Mouse (Mus musculus): ENCODE results near the gene Akna.

The Akna gene

DNA sequence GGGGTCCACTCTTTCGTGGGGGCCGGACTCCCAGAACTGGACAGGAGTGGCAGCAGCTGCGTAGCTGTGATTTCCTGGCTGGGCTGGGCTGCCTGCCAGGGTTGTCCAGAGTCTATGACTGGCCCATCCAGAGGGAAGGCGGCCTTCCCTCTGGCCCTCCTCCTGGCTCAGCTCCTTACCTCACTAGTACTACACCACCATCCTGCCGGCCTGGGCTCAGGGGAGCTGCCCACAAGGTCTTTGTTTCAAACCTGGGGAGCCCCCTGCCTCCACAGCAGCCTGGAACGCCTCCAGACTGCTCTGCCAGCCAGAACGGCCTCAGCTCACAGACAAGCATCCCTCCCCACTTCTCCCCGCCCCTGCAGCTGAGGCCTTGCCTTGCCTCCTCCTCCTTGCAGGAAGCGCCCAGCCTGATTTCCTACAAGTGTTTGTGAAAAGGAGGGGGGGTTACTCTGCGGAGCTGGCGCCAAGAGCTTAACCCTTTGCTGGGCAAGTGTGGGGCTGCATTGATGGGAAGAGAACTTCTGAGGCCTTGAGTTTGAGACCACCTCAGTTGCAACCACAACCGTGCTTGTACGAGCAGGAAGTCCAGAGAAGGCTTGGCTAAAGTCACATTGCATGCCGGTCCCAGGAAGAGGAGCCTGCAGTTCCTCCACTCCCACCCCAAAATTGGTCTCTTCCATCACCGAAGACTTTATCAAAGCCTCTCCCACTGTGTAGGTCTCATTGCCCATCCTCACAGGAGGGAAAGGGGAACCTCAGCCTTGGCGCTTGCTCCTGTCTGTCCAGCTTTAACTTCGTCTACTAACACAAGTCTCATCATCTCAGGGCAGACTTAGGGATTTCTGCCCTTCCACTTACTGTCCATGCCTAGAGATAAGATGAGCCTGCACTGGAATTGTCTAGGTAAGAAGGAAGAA, at the start of gene Akna:
Gene Akna, minus strand, starts transcription at position 315 of the 920 bp plus-strand sequence.
- in situ Hi-C loops (cut with MboI; ENCODE audit: unreplicated experiment in 2 of 2): loop anchor here in 1 of 2 experiments (10.0 kb wide), 1 partner anchor 452 kb away; no protein-coding TSS in a partner anchor

DNA sequence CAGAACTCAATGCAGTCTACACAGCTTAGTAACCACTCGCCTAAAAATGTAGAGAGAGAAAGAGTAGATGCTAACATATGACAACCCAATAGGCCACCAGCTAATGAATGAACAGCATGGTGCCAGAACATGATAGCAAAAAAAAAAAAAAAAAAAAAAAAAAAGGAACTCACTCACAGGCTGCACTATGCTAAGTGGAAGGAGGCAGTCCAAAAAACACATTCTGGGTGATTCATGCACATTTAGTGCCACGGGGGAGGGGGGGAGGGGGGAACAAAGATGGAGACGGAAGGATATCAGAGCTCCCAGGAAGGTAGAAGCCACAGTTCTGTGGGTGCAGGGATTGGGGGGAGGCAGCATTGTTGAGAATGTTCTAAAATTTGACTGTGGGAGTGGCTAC, 49.4 kb upstream of the Akna start:
- in situ Hi-C loops (cut with MboI; ENCODE audit: unreplicated experiment in 2 of 2): no loop called here

DNA sequence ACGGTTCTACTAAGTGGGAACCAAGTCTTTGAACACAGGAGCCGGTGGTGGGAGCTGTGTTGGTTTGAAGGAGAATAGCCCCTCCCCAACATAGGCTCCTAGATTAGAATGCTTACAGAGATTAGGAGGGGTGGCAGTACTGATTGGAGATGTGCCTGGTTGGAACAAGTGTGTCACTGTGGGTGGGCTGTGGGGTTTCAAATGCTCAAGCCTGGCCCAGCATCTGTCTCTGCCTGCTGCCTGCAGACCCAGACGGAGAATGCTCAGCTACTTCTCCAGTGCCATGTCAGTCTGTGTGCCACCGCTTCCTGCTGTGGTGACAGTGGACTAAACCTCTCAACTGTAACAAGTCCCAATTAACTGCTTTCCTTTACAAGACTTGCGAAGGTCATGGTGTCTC, 47.4 kb upstream of the Akna start:
- in situ Hi-C loops (cut with MboI; ENCODE audit: unreplicated experiment in 2 of 2): no loop called here

DNA sequence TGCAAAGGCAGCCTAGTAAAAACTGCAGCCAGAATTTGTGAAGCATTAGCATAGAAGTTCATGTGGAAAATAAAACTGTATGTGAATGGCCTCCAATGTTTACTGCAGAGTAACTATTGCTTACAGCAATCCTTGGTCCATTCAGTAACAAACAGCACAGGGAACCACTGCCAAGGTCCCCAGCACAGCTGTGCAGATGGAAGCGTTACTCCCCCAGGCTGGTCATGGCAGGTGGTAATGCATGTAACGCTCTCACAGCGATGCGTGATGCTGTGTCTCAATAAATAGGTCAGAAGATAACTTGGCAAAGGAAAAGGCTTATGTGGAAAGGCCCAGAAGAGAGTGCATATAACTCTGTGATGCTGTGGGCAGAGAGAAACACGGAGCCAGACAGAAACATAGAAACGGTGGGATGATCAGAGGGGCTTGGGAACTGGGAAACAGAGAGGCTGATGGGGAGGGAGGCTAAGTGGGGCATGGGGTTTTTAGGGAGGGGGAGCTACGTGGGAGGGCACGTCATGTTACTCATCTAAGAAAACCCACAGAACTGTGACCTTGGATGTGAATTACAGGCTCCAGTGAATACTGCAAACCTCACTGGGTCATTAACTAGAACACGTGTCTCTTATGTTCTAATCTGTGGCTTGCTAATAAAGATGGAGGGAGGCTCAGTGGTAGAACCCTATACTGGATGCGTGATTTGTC, 41.4 kb upstream of the Akna start:
- in situ Hi-C loops (cut with MboI; ENCODE audit: unreplicated experiment in 2 of 2): no loop called here

DNA sequence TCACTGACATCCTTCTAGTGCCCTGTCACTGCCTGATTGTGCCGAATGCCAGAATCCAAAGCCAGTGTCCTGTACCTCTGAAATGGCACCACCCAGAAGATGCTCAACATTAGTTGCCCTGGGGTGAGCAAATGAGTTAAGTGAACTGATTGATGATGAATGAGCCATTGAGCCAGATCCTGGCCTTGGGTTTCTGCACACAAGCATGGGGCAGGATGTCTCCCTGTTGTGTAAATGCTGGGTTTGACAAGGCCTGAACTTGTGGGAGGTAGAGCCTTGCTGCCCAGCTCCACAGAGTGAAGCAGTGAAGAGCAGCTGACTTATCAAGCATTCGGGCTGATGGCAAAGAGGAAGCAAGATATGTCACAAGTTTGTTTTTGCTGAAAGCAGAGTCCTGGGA, 39.9 kb upstream of the Akna start:
- in situ Hi-C loops (cut with MboI; ENCODE audit: unreplicated experiment in 2 of 2): no loop called here

DNA sequence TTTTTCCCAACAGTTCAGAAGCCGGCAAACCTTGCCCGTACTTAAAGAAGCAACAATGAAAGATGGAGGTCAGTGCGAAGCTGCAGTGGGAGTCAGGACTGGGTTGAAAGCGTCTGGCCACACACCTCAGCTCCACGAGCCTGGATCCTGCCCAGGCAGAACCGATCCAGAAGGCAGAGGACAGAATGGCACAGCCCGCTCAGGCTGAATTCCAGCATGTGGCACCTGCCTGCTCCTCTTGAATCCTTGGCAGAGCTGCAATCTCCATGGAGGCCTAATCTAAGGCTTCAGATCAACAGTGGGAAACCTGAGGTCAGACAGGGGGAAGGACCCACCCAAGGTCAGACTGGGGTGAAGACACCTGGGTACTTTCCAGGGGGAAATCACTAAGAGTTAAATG, 38.5 kb upstream of the Akna start:
- in situ Hi-C loops (cut with MboI; ENCODE audit: unreplicated experiment in 2 of 2): no loop called here

- in situ Hi-C loops (cut with MboI; ENCODE audit: unreplicated experiment in 2 of 2): no loop called here
These were observed 37.1 kb upstream of the Akna start for GRCm38 (mm10) chr4:63440262-63440661.

GRCm38 (mm10) chr4:63437968-63438367, 34.8 kb upstream of the Akna start:
- in situ Hi-C loops (cut with MboI; ENCODE audit: unreplicated experiment in 2 of 2): no loop called here

GRCm38 (mm10) chr4:63437119-63437815, 34.1 kb upstream of the Akna start:
- in situ Hi-C loops (cut with MboI; ENCODE audit: unreplicated experiment in 2 of 2): no loop called here

DNA sequence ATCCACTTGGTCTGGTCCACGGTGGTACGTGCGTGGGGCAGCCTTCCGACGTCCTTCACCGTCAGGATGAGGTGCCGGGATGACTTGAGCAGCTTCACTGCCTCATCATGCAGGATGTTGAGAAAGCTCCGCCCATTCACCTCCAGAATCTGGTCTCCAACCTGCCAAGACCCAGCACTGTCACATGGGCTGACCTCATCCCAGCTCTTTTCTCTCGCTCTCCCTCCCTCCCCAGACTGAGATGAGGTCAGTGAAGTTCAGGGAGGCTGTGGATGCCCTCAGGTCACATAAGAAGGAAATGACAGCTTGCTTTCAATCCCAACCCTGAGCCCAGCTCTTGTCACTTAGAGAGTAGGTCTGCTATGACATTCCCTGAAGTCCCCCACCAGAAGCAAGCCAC, 32.2 kb upstream of the Akna start:
- in situ Hi-C loops (cut with MboI; ENCODE audit: unreplicated experiment in 2 of 2): no loop called here

GRCm38 (mm10) chr4:63431098-63431497, 27.9 kb upstream of the Akna start:
- in situ Hi-C loops (cut with MboI; ENCODE audit: unreplicated experiment in 2 of 2): no loop called here

GRCm38 (mm10) chr4:63430357-63430756, 27.2 kb upstream of the Akna start:
- in situ Hi-C loops (cut with MboI; ENCODE audit: unreplicated experiment in 2 of 2): no loop called here

DNA sequence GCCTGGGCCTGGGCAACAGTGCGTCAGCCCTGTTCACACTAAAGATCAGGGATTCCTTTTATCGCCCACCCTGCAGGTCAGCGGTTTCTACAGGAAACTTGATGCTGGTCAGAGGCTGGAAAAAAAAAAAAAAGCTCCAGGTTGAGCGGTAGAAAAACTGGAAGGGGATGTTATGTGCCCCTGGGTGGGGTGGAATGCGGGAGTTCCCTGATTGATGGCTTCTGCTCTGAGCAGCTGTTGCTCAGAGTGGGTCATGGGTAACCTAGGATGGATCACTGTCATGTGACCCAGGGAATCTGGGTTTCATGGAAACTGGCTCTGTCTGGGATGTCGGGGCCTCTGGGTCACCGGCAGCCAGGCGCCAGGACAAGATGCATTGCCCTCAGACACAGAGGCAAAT, 23.2 kb upstream of the Akna start:
- in situ Hi-C loops (cut with MboI; ENCODE audit: unreplicated experiment in 2 of 2): loop anchor here in 1 of 2 experiments (10.0 kb wide), 1 partner anchor 258 kb away; no protein-coding TSS in a partner anchor

- in situ Hi-C loops (cut with MboI; ENCODE audit: unreplicated experiment in 2 of 2): loop anchor here in 1 of 2 experiments (10.0 kb wide), 1 partner anchor 261 kb away; no protein-coding TSS in a partner anchor
These were observed 20.7 kb upstream of the Akna start for GRCm38 (mm10) chr4:63423811-63424210.

DNA sequence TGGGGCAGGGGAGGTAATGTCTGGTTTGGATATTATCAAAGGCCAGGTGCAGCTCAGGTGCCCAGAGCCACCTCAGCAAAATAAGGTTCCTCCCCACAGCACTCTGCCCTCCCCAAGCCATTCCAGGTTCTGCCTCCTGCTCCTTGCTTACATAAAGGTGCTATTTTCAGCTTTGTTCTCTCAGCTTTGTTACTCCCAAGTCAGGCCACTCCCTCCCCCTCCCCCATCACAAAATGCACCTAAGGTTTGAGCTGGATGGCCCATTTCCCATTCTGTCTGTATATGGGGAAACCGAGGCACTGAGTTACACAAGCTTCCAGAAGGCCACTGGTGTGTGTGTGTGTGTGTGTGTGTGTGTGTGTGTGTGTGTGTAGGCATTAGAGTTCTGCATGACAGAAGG, 20.1 kb upstream of the Akna start:
- in situ Hi-C loops (cut with MboI; ENCODE audit: unreplicated experiment in 2 of 2): loop anchor here in 1 of 2 experiments (10.0 kb wide), 1 partner anchor 262 kb away; no protein-coding TSS in a partner anchor

- in situ Hi-C loops (cut with MboI; ENCODE audit: unreplicated experiment in 2 of 2): loop anchor here in 1 of 2 experiments (10.0 kb wide), 1 partner anchor 264 kb away; no protein-coding TSS in a partner anchor
These were observed 17.2 kb upstream of the Akna start for GRCm38 (mm10) chr4:63420143-63420920.

DNA sequence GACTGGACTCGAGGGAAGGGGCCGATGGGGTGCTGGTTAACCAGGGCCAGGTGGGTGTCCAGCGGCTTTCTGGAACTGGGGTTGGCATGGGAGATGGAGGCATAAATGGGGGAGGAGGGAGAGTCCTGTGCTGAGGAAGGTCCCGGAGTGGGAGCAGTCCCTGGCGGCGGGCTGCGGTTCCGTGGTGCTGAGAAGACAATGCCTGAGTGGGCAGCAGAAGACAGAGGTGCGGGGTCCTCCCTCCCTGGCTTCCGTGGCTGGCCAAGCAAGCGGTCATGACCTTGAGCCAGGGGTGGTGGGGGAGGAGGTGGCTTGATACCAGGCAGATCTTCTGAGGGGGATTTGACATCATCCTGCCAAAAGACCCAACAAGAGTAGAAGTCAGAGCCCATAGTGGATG, 15.1 kb upstream of the Akna start:
- in situ Hi-C loops (cut with MboI; ENCODE audit: unreplicated experiment in 2 of 2): loop anchor here (5.0 kb wide), 3 partner anchors 79 to 529 kb away; partner anchors contain the start of gene Whrn (in 1 of the 2)

DNA sequence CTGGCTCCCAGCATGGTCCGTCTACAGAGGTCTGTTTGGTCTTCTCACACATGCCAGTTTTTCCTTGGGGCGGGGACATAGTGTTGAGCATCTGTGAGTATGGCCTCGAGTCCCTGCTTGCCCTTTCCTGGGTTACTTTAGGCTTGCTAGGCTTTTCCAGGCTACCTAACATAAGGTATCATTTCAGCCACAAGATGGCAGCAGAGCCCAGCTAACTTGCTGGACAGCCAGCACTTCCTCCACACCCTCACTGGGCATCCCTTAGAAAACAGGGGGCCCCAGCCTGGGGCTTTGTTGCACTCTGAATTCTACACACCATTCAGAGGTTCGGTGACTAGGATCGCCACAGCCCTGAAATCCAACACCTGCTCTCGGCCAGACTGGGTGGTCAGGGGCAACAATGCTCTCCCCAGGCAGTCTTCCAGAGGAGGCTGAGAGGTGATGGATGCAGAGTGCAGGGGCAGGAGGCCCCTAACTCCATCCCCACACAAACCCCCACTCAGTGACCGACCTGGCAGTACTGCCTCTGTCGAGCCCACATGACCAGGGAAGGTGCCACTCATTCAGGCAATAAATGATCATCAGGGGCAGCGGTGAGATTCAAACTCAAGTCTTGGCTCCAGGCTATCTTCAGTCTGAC, 14.3 kb upstream of the Akna start:
- in situ Hi-C loops (cut with MboI; ENCODE audit: unreplicated experiment in 2 of 2): loop anchor here (5.0 kb wide), 3 partner anchors 80 to 530 kb away; partner anchors contain the start of gene Whrn (in 1 of the 2)

DNA sequence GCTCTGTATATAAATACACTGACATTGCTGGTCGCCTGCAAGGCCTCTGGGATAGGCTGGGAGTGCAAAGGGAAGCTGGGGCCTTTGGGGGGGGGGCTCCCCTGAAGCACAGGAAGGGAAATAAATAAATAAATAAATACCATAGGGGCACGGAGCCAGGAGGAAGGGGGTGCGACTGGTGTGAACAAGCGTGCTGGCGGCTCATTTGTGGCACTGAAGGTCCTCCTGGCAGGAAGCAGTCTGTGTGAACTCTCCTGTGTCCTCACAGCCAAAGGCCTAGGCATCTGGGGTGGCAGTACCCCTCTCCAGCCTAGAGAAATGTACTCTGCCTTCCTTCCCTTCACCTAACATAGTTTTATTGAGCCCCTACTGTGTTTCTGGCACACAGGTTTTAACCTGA, 11.8 kb upstream of the Akna start:
- in situ Hi-C loops (cut with MboI; ENCODE audit: unreplicated experiment in 2 of 2): loop anchor here (5.0 kb wide), 3 partner anchors 82 to 532 kb away; partner anchors contain the start of gene Whrn (in 1 of the 2)

Data from v-Abl transformed pro-B cells (cell line).